Mouse (Mus musculus) adrenal gland, adult (tissue): ENCODE results near the gene Tmem87a.
A peak's percentile ranks its signal among the peaks of the same experiment; 100 is the strongest.

Experiments used
- DNase-seq, 2 experiments: peaks; one replicate each; pipeline ENCODE4 v3.0.0; 2022 to 2023; ENCODE audit warnings: low spot score in 1 of 2; ENCODE audit not compliant: inconsistent age in 2 of 2

Tmem87a gene

GRCm38 (mm10) chr2:120367416-120368207, 36.3 kb downstream of the Tmem87a start:
- no peak for DNase-seq

- DNase-seq: no peak
Measured at GRCm38 (mm10) chr2:120366501-120366900, 37.4 kb downstream of the Tmem87a start.

GRCm38 (mm10) chr2:120360425-120360824, 43.5 kb downstream of the Tmem87a start:
- DNase-seq: no peak

- DNase-seq: peak; percentile 90 to 96
Measured at GRCm38 (mm10) chr2:120352682-120353646, 50.9 kb downstream of the Tmem87a start, which contains the start of gene Vps39. Gene Vps39 (minus strand): TSS chr2:120353137.

GRCm38 (mm10) chr2:120351321-120351720, 52.6 kb downstream of the Tmem87a start:
- DNase-seq: no peak

- DNase-seq: peak; percentile 27 to 39
Measured at GRCm38 (mm10) chr2:120348120-120348519, 55.8 kb downstream of the Tmem87a start.

- DNase-seq: no peak
Measured at GRCm38 (mm10) chr2:120341741-120342140, 62.2 kb downstream of the Tmem87a start.

- DNase-seq: no peak
Measured at GRCm38 (mm10) chr2:120337886-120338285, 66.0 kb downstream of the Tmem87a start.

- DNase-seq: no peak
Measured at GRCm38 (mm10) chr2:120331575-120331974, 72.3 kb downstream of the Tmem87a start.

- DNase-seq: no peak
Measured at GRCm38 (mm10) chr2:120315077-120315476, 88.8 kb downstream of the Tmem87a start.

GRCm38 (mm10) chr2:120314487-120314886, 89.4 kb downstream of the Tmem87a start:
- DNase-seq: no peak

GRCm38 (mm10) chr2:120313976-120314375, 89.9 kb downstream of the Tmem87a start, which contains the start of gene Pla2g4f:
Gene Pla2g4f (minus strand): TSS chr2:120314165.
- DNase-seq: no peak

GRCm38 (mm10) chr2:120312276-120312825, 91.6 kb downstream of the Tmem87a start:
- DNase-seq: no peak
